In genomic region chr5:120134000-120134399, GRCm38 (mm10) we compare ENCODE assay signal across 8 mouse cellular contexts. TPM values are rescaled to one million over a fixed set of nuclear protein-coding genes. Genes with fewer than 3 reads are reported as not detected.
DNase-seq lines count a peak whose midpoint lies in the region; ATAC-seq and TF ChIP-seq lines count a peak whose summit lies in the region.

No protein-coding gene starts in this region.

- no peak for ATAC-seq in kidney, embryonic 15.5 days (replicated peaks; ENCODE audit: low FRiP score)
- ATAC-seq in hindbrain, postnatal 0 days, result peak; percentile 50; the same call in 1 of the 2 replicates
- no peak for ATAC-seq in activated CD4-positive, CD25-positive, alpha-beta regulatory T cell, adult 4 months

- no peak overlapping the region for H3K27ac ChIP-seq in kidney, embryonic 15.5 days
- no peak overlapping the region for H3K27ac ChIP-seq in hindbrain, postnatal 0 days

- H3K9me3 ChIP-seq in kidney, embryonic 15.5 days (replicated peaks), result no peaks in the 10 kb centered on the region
- no peaks in the 10 kb centered on the region for H3K9me3 ChIP-seq in hindbrain, postnatal 0 days (ENCODE audit: low read length)

- 44% methylated on average over 6 of the region's 6 CpGs for WGBS in kidney, embryonic 15.5 days
- 39% methylated on average over 6 of the region's 6 CpGs for WGBS in hindbrain, postnatal 0 days

- H3K36me3 ChIP-seq in kidney, embryonic 15.5 days, result peaks cover 68% of the 10 kb centered on the region
- H3K36me3 ChIP-seq in hindbrain, postnatal 0 days (ENCODE audit: insufficient read depth, low read length), result peaks cover 10% of the 10 kb centered on the region; the same call in 1 of the 2 replicates

- H3K4me2 ChIP-seq in kidney, embryonic 15.5 days, result no peak overlapping the region
- H3K4me2 ChIP-seq in hindbrain, postnatal 0 days (ENCODE audit: low read depth, low read length), result no peak overlapping the region

- TF ChIP-seq CTCF in hindbrain, postnatal 0 days (IDR thresholded peaks at IDR 0.05; ENCODE audit: low read depth), result peak; percentile 87

- H3K4me3 ChIP-seq in kidney, embryonic 15.5 days (replicated peaks), result no peak overlapping the region
- no peak overlapping the region for H3K4me3 ChIP-seq in hindbrain, postnatal 0 days (ENCODE audit: low read length)

- no peak overlapping the region for H3K9ac ChIP-seq in kidney, embryonic 15.5 days
- no peak overlapping the region for H3K9ac ChIP-seq in hindbrain, postnatal 0 days (replicated peaks; ENCODE audit: low read length)

- peaks cover 2% of the 10 kb centered on the region; the same call in 1 of the 2 replicates for H3K4me1 ChIP-seq in kidney, embryonic 15.5 days
- H3K4me1 ChIP-seq in hindbrain, postnatal 0 days (ENCODE audit: insufficient read depth, low read length), result no peaks in the 10 kb centered on the region

- peak; percentile 12 to 41 for DNase-seq in kidney, adult 8-10 months
- DNase-seq in MN1 (ENCODE audit: low spot score) (peak; percentile 64), liver (peak; percentile 80)
- DNase-seq in cerebellum, postnatal 10 days, result peak; percentile 74 to 82
- peak; percentile 59 for DNase-seq in hindbrain, postnatal 0 days (ENCODE audit: low spot score)
- DNase-seq in retina, postnatal 1 day, result peak; percentile 64

- no peaks in the 10 kb centered on the region for H3K27me3 ChIP-seq in kidney, embryonic 15.5 days
- H3K27me3 ChIP-seq in hindbrain, postnatal 0 days (ENCODE audit: insufficient read depth, low read length), result no peaks in the 10 kb centered on the region

RNA-seq across cellular contexts. Expression of gene Rbm19, which starts 17.7 kb away (rescaled TPM):
- polyA plus RNA-seq in kidney, embryonic 15.5 days (2015; fragmentation: Nextera tagmentation; extraction: Ambion mirVana), result 25.0 and 25.9 TPM in 2 replicates
- total RNA-seq in hindbrain, postnatal 0 days (2014; rRNA removed), result 33.4 and 33.8 TPM in 2 replicates
- 15.5 and 17.2 TPM in 2 replicates for polyA plus RNA-seq in hindbrain, postnatal 0 days (2015; fragmentation: Nextera tagmentation; extraction: Ambion mirVana)
- polyA plus RNA-seq in activated CD4-positive, CD25-positive, alpha-beta regulatory T cell, adult 4 months (2017; shearing (Covaris generic)), result 10 to 100 TPM; 11.2 to 12.2 TPM

Comparison
In these comparisons a context has a peak if more than half of its experiments do, and no peak if none do; other contexts are left out.
1. DNase-seq: peak in every context shown above with its lines; median percentile 80 in liver; 78 in cerebellum, postnatal 10 days; 64 in MN1; 64 in retina, postnatal 1 day; 59 in hindbrain, postnatal 0 days; 26 in kidney, adult 8-10 months.